Mouse (Mus musculus): ENCODE results near the gene Ecm2. TPM values are rescaled to one million over a fixed set of nuclear protein-coding genes. Genes with fewer than 3 reads are reported as not detected.

Gene Ecm2
- total and polyA plus RNA-seq, 3 experiments, result 0.04 to 0.14 TPM; not detected in 1

GRCm38 (mm10) chr13:49460692-49461414 lies 43.8 kb upstream of the Ecm2 start:
- TF ChIP-seq ZC3H11A (IDR thresholded peaks at IDR 0.05; ENCODE audit: low read depth, low read length) (no peak), UBTF (IDR thresholded peaks at IDR 0.05; ENCODE audit: low read depth, low read length) (no peak), POLR2AphosphoS2 (IDR thresholded peaks at IDR 0.05; ENCODE audit: low read depth, low read length) (no peak), EP300 (IDR thresholded peaks at IDR 0.05; ENCODE audit: low read length) (no peak), MEF2A (IDR thresholded peaks at IDR 0.05; ENCODE audit: borderline replicate concordance, low read depth, low read length) (no peak), CHD1 (IDR thresholded peaks at IDR 0.05; ENCODE audit: low read depth, low read length) (no peak), PAX5 (IDR thresholded peaks at IDR 0.05; ENCODE audit: low read length) (no peak), JUN (IDR thresholded peaks at IDR 0.05; ENCODE audit: insufficient read depth, low read depth, low read length) (no peak), TCF12 (IDR thresholded peaks at IDR 0.05; ENCODE audit: low read depth, low read length) (no peak), JUND (conservative IDR thresholded peaks at IDR 0.05; ENCODE audit: low read depth, low read length) (no peak)
- Histone ChIP-seq H3K4me2 (ENCODE audit: insufficient read depth, low read depth, poor library complexity, severe bottlenecking) (no peak overlapping the region), H3K9ac (ENCODE audit: insufficient read depth, low read depth) (no peak overlapping the region), H3K9me3 (replicated peaks; ENCODE audit: low read length) (no peaks in the 10 kb centered on the region), H3K27ac (ENCODE audit: insufficient read depth, low read depth) (no peak overlapping the region), H3K4me3 (replicated peaks in 1 of 3; ENCODE audit: low read depth in 2 of 3, low read length in 2 of 3, poor library complexity in 1 of 3) (no peak overlapping the region), H3K79me2 (replicated peaks; ENCODE audit: control insufficient read depth, extremely low read depth, insufficient read depth, poor library complexity, severe bottlenecking) (no peaks in the 10 kb centered on the region), H3K27me3 (replicated peaks) (no peaks in the 10 kb centered on the region), H3K4me1 (ENCODE audit: control insufficient read depth in 1 of 2, insufficient read depth in 2 of 2) (peaks cover 0 to 11% of the 10 kb centered on the region in 2 experiments; a peak in 1 of 4 replicates), H3K36me3 (replicated peaks in 1 of 2; ENCODE audit: control insufficient read depth in 1 of 2, insufficient read depth in 1 of 2, low read length in 1 of 2) (peaks cover 29 to 88% of the 10 kb centered on the region in 2 experiments)
- in situ Hi-C loops (cut with MboI; ENCODE audit: low pct_ligation_motif_present, low pct_unique_long_range_greater_than_20kb, low sequenced_read_pairs), result no loop called here
- dilution Hi-C loops (cut with MboI; ENCODE audit: extremely low pct_ligation_motif_present, extremely low pct_unique_long_range_greater_than_20kb, low sequenced_read_pairs), result no loop called here
- no peak for DNase-seq (ENCODE audit: extremely low read depth)

DNA sequence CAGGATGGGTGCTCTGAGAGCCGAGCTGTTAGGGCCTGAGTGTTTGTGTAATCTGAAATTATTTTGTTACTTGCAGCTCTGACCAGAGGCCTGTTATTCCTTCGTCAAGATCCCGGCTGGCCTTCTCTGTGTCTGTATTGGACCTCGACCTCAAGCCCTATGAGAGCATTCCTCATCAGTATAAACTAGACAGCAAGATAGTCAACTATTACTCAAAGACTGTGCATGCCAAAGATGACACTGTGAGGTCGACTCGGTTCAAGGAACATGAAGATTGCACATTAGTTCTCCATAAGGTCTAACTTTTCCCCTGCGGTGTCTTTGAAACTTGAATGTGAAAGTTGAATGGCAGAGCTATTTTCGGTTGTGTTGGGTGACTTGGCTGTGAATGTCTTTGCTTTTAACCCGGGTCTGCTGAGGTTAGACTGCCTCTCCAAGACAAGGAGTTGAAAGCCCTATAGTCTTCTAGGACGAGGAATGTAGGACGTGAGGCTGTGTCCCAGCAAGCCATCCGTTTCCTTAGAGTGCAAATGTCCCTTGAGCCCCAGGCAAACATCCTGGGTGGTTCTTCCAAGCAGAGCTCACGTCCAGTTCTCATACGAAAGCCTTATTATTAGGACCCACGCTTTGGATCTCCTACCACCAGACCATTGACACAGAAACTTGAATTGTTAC lies 43.0 kb upstream of the Ecm2 start:
- Histone ChIP-seq H3K4me3 (replicated peaks in 1 of 3; ENCODE audit: low read depth in 2 of 3, low read length in 2 of 3, poor library complexity in 1 of 3) (no peak overlapping the region), H3K27me3 (replicated peaks) (no peaks in the 10 kb centered on the region), H3K9me3 (replicated peaks; ENCODE audit: low read length) (no peaks in the 10 kb centered on the region), H3K4me2 (ENCODE audit: insufficient read depth, low read depth, poor library complexity, severe bottlenecking) (no peak overlapping the region), H3K79me2 (replicated peaks; ENCODE audit: control insufficient read depth, extremely low read depth, insufficient read depth, poor library complexity, severe bottlenecking) (no peaks in the 10 kb centered on the region), H3K36me3 (replicated peaks in 1 of 2; ENCODE audit: control insufficient read depth in 1 of 2, insufficient read depth in 1 of 2, low read length in 1 of 2) (peaks cover 29 to 89% of the 10 kb centered on the region in 2 experiments), H3K27ac (ENCODE audit: insufficient read depth, low read depth) (no peak overlapping the region), H3K4me1 (ENCODE audit: control insufficient read depth in 1 of 2, insufficient read depth in 2 of 2) (peaks cover 0 to 16% of the 10 kb centered on the region in 2 experiments; a peak in 2 of 4 replicates), H3K9ac (ENCODE audit: insufficient read depth, low read depth) (no peak overlapping the region)
- in situ Hi-C loops (cut with MboI; ENCODE audit: low pct_ligation_motif_present, low pct_unique_long_range_greater_than_20kb, low sequenced_read_pairs), result no loop called here
- dilution Hi-C loops (cut with MboI; ENCODE audit: extremely low pct_ligation_motif_present, extremely low pct_unique_long_range_greater_than_20kb, low sequenced_read_pairs), result no loop called here
- no peak for TF ChIP-seq CHD1 (IDR thresholded peaks at IDR 0.05; ENCODE audit: low read depth, low read length)
- TF ChIP-seq KAT2A (IDR thresholded peaks at IDR 0.05; ENCODE audit: insufficient replicate concordance, low read length), result no peak
- no peak for TF ChIP-seq RAD21 (IDR thresholded peaks at IDR 0.05; ENCODE audit: low read depth, low read length)
- no peak for TF ChIP-seq ZNF384 (IDR thresholded peaks at IDR 0.05; ENCODE audit: low read depth, low read length)
- no peak for TF ChIP-seq UBTF (IDR thresholded peaks at IDR 0.05; ENCODE audit: low read depth, low read length)
- TF ChIP-seq ZMIZ1 (IDR thresholded peaks at IDR 0.05; ENCODE audit: low read depth, low read length), result no peak
- no peak; the same call in 1 of the 2 replicates for TF ChIP-seq MEF2A (IDR thresholded peaks at IDR 0.05; ENCODE audit: borderline replicate concordance, low read depth, low read length)
- no peak for TF ChIP-seq USF1 (IDR thresholded peaks at IDR 0.05; ENCODE audit: low read depth, low read length)
- DNase-seq (ENCODE audit: extremely low read depth), result no peak

Data from CH12.LX (cell line).